Mouse (Mus musculus) heart, embryonic 14.5 days (tissue): Measurements from ENCODE around the gene Bex6. TPM values are rescaled to one million over a fixed set of nuclear protein-coding genes. Genes with fewer than 3 reads are reported as not detected.

Experiments used
- ATAC-seq: fragments of 200-750 bp; cut with Nextera tagmentation; 2 replicates; pipeline ENCODE4 v1.8.0; 2017; ENCODE audit warnings: low read depth, moderate TSS enrichment; ENCODE audit not compliant: insufficient number of reproducible peaks, insufficient read depth, low FRiP score
- H3K27ac ChIP-seq, 2 experiments: fragments of 200-500 bp in 1 of 2; fragments of 300-500 bp in 1 of 2; sonication (generic) in 1 of 2; replicated peaks in 1 of 2; 2 replicates each; pipeline ENCODE4 v1.5.1; 2012 to 2014; ENCODE audit warnings: low read depth in 2 of 2, low read length in 2 of 2, control low read depth in 1 of 2, mild to moderate bottlenecking in 1 of 2, mixed read lengths in 1 of 2; ENCODE audit not compliant: control insufficient read depth in 1 of 2, insufficient read depth in 1 of 2
- H3K27me3 ChIP-seq: fragments of 300-500 bp; sonication (generic); 2 replicates; pipeline ENCODE4 v1.6.1; 2014; ENCODE audit warnings: mild to moderate bottlenecking, low read length, control low read depth; ENCODE audit not compliant: control insufficient read depth, insufficient read depth
- H3K36me3 ChIP-seq: fragments of 300-500 bp; sonication (generic); 2 replicates; pipeline ENCODE4 v1.6.1; 2014; ENCODE audit warnings: mild to moderate bottlenecking, control low read depth, low read length, mixed read lengths; ENCODE audit not compliant: control insufficient read depth, insufficient read depth
- H3K4me1 ChIP-seq, 2 experiments: fragments of 200-500 bp in 1 of 2; fragments of 300-500 bp in 1 of 2; sonication (generic) in 1 of 2; 2 replicates each; pipeline ENCODE4 v1.6.1; 2012 to 2014; ENCODE audit warnings: low read length in 2 of 2, control low read depth in 1 of 2, mixed read lengths in 1 of 2; ENCODE audit not compliant: control insufficient read depth in 2 of 2, insufficient read depth in 2 of 2
- H3K4me2 ChIP-seq: fragments of 300-500 bp; sonication (generic); 2 replicates; pipeline ENCODE4 v1.6.1; 2014; ENCODE audit warnings: mild to moderate bottlenecking, low read length
- H3K4me3 ChIP-seq, 2 experiments: fragments of 200-500 bp in 1 of 2; fragments of 300-500 bp in 1 of 2; sonication (generic) in 1 of 2; 2 replicates each; pipeline ENCODE4 v1.5.1; 2012 to 2014; ENCODE audit warnings: low read length in 2 of 2, mild to moderate bottlenecking in 2 of 2, control low read depth in 1 of 2, low read depth in 1 of 2, moderate library complexity in 1 of 2; ENCODE audit not compliant: control insufficient read depth in 1 of 2, insufficient read depth in 1 of 2
- H3K9ac ChIP-seq: fragments of 300-500 bp; sonication (generic); 2 replicates; pipeline ENCODE4 v1.6.1; 2014; ENCODE audit warnings: mild to moderate bottlenecking, low read length
- H3K9me3 ChIP-seq: fragments of 300-500 bp; sonication (generic); 2 replicates; pipeline ENCODE4 v1.6.1; 2016; ENCODE audit warnings: low read length, control low read depth; ENCODE audit not compliant: control insufficient read depth
- WGBS: fragments of 180-500 bp; shearing (Covaris S2); extraction: QIAGEN DNeasy Blood & Tissue Kit; methylation state at CpG from one replicate; pipeline ENCODE4 v1.1.7; 2014; 5-methylcytosine and 5-hydroxymethylcytosine counted together
- polyA plus RNA-seq: library from polyadenylated mRNA; unstranded; fragments of >200 nt; fragmentation: Nextera tagmentation; extraction: Ambion mirVana; gene quantifications from 2 replicates; pipeline ENCODE4 v1.2.1, GENCODE M21; 2014

The Bex6 gene
- polyA plus RNA-seq, 1 experiment from 2014 or later = not detected

GRCm38 (mm10) chr16:32147589-32148207, 31.9 kb upstream of the Bex6 start:
- no peak overlapping the region for H3K27ac ChIP-seq
- no peak overlapping the region for H3K9ac ChIP-seq
- H3K4me3 ChIP-seq = no peak overlapping the region; a peak in 2 of 4 replicates
- WGBS = 60% methylated on average over 10 of the region's 13 CpGs
- H3K36me3 ChIP-seq = 0 out of 2 replicates have a peak, but pooled peaks cover 2% of the 10 kb centered on the region
- no peaks in the 10 kb centered on the region for H3K27me3 ChIP-seq
- ATAC-seq = no peak
- 0 out of 2 replicates have a peak, but pooled peaks cover 3% of the 10 kb centered on the region for H3K9me3 ChIP-seq
- H3K4me2 ChIP-seq = peak overlapping the region; percentile 33
- H3K4me1 ChIP-seq = no peaks in the 10 kb centered on the region

- Histone ChIP-seq H3K9ac (peak overlapping the region; percentile 3; the same call in 1 of the 2 replicates), H3K4me1 (no peaks in the 10 kb centered on the region), H3K27me3 (no peaks in the 10 kb centered on the region), H3K4me3 (no peak overlapping the region), H3K4me2 (no peak overlapping the region), H3K36me3 (no peaks in the 10 kb centered on the region), H3K9me3 (no peaks in the 10 kb centered on the region), H3K27ac (no peak overlapping the region)
- WGBS = 75% methylated on average over 1 of the region's 1 CpGs
- ATAC-seq = no peak
Measured at GRCm38 (mm10) chr16:32153976-32154375, 25.6 kb upstream of the Bex6 start.

GRCm38 (mm10) chr16:32154437-32154836, 25.2 kb upstream of the Bex6 start:
- Histone ChIP-seq H3K4me3 (no peak overlapping the region), H3K9ac (peak overlapping the region; percentile 3; the same call in 1 of the 2 replicates), H3K9me3 (no peaks in the 10 kb centered on the region), H3K27ac (no peak overlapping the region), H3K4me1 (no peaks in the 10 kb centered on the region), H3K4me2 (no peak overlapping the region), H3K36me3 (no peaks in the 10 kb centered on the region), H3K27me3 (no peaks in the 10 kb centered on the region)
- 41% methylated on average over 13 of the region's 13 CpGs for WGBS
- ATAC-seq = no peak

- Histone ChIP-seq H3K27ac (no peak overlapping the region), H3K36me3 (no peaks in the 10 kb centered on the region), H3K4me1 (peaks cover 5 to 9% of the 10 kb centered on the region in 2 experiments; a peak in 3 of 4 replicates), H3K4me2 (no peak overlapping the region), H3K9ac (no peak overlapping the region), H3K4me3 (no peak overlapping the region), H3K9me3 (no peaks in the 10 kb centered on the region), H3K27me3 (no peaks in the 10 kb centered on the region)
- WGBS = 42% methylated on average over 3 of the region's 3 CpGs
- ATAC-seq = no peak
Measured at GRCm38 (mm10) chr16:32156719-32157118, 22.9 kb upstream of the Bex6 start.

- no peak overlapping the region for H3K4me3 ChIP-seq
- no peak overlapping the region for H3K27ac ChIP-seq
- no peak overlapping the region for H3K4me2 ChIP-seq
- H3K9ac ChIP-seq = no peak overlapping the region
- no peak for ATAC-seq
- no peaks in the 10 kb centered on the region for H3K9me3 ChIP-seq
- peaks cover 5 to 9% of the 10 kb centered on the region in 2 experiments; a peak in 3 of 4 replicates for H3K4me1 ChIP-seq
- H3K36me3 ChIP-seq = no peaks in the 10 kb centered on the region
- 75% methylated on average over 2 of the region's 2 CpGs for WGBS
- H3K27me3 ChIP-seq = no peaks in the 10 kb centered on the region
Measured at GRCm38 (mm10) chr16:32157369-32157768, 22.3 kb upstream of the Bex6 start.

- Histone ChIP-seq H3K4me1 (peaks cover 5 to 9% of the 10 kb centered on the region in 2 experiments; a peak in 3 of 4 replicates), H3K4me3 (no peak overlapping the region), H3K4me2 (no peak overlapping the region), H3K36me3 (no peaks in the 10 kb centered on the region), H3K27me3 (no peaks in the 10 kb centered on the region), H3K9ac (no peak overlapping the region), H3K9me3 (no peaks in the 10 kb centered on the region), H3K27ac (no peak overlapping the region)
- ATAC-seq = no peak
- 88% methylated on average over 3 of the region's 3 CpGs for WGBS
Measured at GRCm38 (mm10) chr16:32158966-32159365, 20.7 kb upstream of the Bex6 start.

GRCm38 (mm10) chr16:32160742-32161323, 18.8 kb upstream of the Bex6 start:
- no peak overlapping the region; the same call in 1 of the 2 replicates for H3K9ac ChIP-seq
- no peaks in the 10 kb centered on the region for H3K27me3 ChIP-seq
- peaks cover 9 to 18% of the 10 kb centered on the region in 2 experiments; a peak in 3 of 4 replicates for H3K4me1 ChIP-seq
- H3K4me3 ChIP-seq = no peak overlapping the region
- H3K4me2 ChIP-seq = peak overlapping the region; percentile 34; the same call in 1 of the 2 replicates
- no peak for ATAC-seq
- H3K9me3 ChIP-seq = no peaks in the 10 kb centered on the region
- 62% methylated on average over 9 of the region's 9 CpGs for WGBS
- peak overlapping the region in 1 of 2 experiments; percentile 50; a peak in 2 of 4 replicates for H3K27ac ChIP-seq
- no peaks in the 10 kb centered on the region for H3K36me3 ChIP-seq
